Mouse (Mus musculus) kidney, embryonic 16.5 days (tissue): ENCODE measurements around the gene Rpl9-ps1. TPM values are rescaled to one million over a fixed set of nuclear protein-coding genes. Genes with fewer than 3 reads are reported as not detected.

Experiments
- ATAC-seq: fragments of 200-750 bp; cut with Nextera tagmentation; 2 replicates; pipeline ENCODE4 v1.8.0; 2017; ENCODE audit warnings: moderate TSS enrichment; ENCODE audit not compliant: low FRiP score, low TSS enrichment
- H3K27ac ChIP-seq: fragments of 300-500 bp; sonication (generic); 2 replicates; pipeline ENCODE4 v1.5.1; 2014; ENCODE audit warnings: low read length
- H3K27me3 ChIP-seq: fragments of 300-500 bp; sonication (generic); 2 replicates; pipeline ENCODE4 v1.6.1; 2014; ENCODE audit warnings: low read length, control low read depth, mixed read lengths; ENCODE audit not compliant: insufficient read depth
- H3K36me3 ChIP-seq: fragments of 300-500 bp; sonication (generic); 2 replicates; pipeline ENCODE4 v1.6.1; 2014; ENCODE audit warnings: low read length, control low read depth, mixed read lengths; ENCODE audit not compliant: insufficient read depth
- H3K4me1 ChIP-seq: fragments of 300-500 bp; sonication (generic); 2 replicates; pipeline ENCODE4 v1.6.1; 2014; ENCODE audit warnings: low read length, control low read depth, mixed read lengths; ENCODE audit not compliant: insufficient read depth
- H3K4me2 ChIP-seq: fragments of 300-500 bp; sonication (generic); replicated peaks from 2 replicates; pipeline ENCODE4 v1.6.1; 2014; ENCODE audit warnings: low read depth, low read length
- H3K4me3 ChIP-seq: fragments of 300-500 bp; sonication (generic); 2 replicates; pipeline ENCODE4 v1.5.1; 2014; ENCODE audit warnings: mild to moderate bottlenecking, low read length
- H3K9ac ChIP-seq: fragments of 300-500 bp; sonication (generic); replicated peaks from 2 replicates; pipeline ENCODE4 v1.6.1; 2014; ENCODE audit warnings: low read length
- H3K9me3 ChIP-seq: fragments of 300-500 bp; sonication (generic); 2 replicates; pipeline ENCODE4 v1.6.1; 2016; ENCODE audit warnings: low read length, control low read depth
- WGBS: fragments of 180-500 bp; shearing (Covaris S2); extraction: QIAGEN DNeasy Blood & Tissue Kit; methylation state at CpG from one replicate; pipeline ENCODE4 v1.1.7; 2014; 5-methylcytosine and 5-hydroxymethylcytosine counted together
- polyA plus RNA-seq: library from polyadenylated mRNA; unstranded; fragments of >200 nt; fragmentation: Nextera tagmentation; extraction: Ambion mirVana; gene quantifications from 2 replicates; pipeline ENCODE4 v1.2.1, GENCODE M21; 2015

Rpl9-ps1 gene
- polyA plus RNA-seq, 1 experiment from 2014 or later: not detected

DNA sequence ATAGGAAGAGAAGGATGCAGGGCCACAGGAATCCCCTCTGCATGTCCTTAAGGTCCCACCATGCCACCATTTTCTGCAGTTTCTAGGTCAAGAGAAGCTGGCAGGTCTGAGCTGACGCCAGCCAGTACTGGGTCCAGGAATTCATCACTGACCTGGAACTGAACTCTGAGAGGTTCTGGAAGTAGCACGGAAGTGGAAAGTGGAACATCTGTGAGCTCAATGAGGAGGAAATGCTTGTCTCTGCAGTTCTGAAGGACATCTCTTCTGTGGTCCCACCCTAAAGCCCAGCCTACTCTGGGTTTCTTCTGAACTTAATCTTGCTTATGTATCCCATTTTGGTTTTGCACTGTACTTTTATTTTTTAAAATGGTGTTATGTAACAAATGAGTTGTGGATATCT lies 14.4 kb downstream of the Rpl9-ps1 start:
- ATAC-seq: no peak
- WGBS: 69% methylated on average over 2 of the region's 2 CpGs
- Histone ChIP-seq H3K4me1 (no peaks in the 10 kb centered on the region), H3K9me3 (no peaks in the 10 kb centered on the region), H3K27me3 (no peaks in the 10 kb centered on the region), H3K9ac (no peak overlapping the region), H3K36me3 (no peaks in the 10 kb centered on the region), H3K4me2 (no peak overlapping the region), H3K4me3 (no peak overlapping the region), H3K27ac (no peak overlapping the region)

DNA sequence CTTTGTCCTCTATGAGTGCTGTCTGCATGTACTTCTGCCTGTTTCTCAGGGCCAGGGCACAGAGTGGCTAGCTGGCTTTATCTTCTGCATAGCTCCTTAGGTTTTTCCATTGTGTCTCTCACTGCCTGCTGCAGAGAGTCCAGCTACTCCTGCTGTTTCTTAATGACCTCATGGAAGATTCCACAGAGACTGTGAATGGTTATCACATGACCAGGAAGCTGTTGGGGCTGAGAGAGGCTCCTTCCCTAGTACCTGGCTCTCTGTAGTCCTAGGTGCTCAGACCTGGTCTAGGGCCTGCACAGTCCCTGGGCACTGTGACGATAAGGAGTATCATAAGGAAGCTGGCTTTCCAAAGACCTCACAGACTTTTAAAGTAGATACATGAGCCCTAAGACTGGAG lies 14.8 kb downstream of the Rpl9-ps1 start:
- H3K4me3 ChIP-seq: no peak overlapping the region
- ATAC-seq: no peak
- H3K27ac ChIP-seq: no peak overlapping the region
- no peaks in the 10 kb centered on the region for H3K9me3 ChIP-seq
- 90% methylated on average over 1 of the region's 1 CpGs for WGBS
- no peaks in the 10 kb centered on the region for H3K4me1 ChIP-seq
- no peak overlapping the region for H3K4me2 ChIP-seq
- no peak overlapping the region for H3K9ac ChIP-seq
- no peaks in the 10 kb centered on the region for H3K36me3 ChIP-seq
- no peaks in the 10 kb centered on the region for H3K27me3 ChIP-seq

DNA sequence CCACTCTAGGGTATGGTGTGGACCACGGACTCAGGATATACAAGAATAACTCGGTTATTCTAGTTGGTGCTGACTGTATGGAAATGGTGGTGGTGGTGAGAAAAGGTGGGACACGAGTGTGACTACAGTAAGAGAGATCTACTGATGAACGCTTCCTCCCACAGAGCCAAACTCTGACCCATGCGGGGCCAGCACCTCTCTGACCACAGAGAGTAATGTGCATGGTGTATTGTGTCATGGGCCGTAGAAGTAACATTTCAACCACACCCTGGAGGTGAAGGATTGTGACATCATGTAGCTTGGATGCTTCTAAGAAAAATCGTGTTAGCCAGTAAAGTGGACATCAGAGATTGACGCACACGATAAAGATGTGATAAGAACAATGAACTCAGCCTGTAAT lies 16.6 kb downstream of the Rpl9-ps1 start:
- WGBS: 87% methylated on average over 9 of the region's 9 CpGs
- Histone ChIP-seq H3K27me3 (no peaks in the 10 kb centered on the region), H3K36me3 (no peaks in the 10 kb centered on the region), H3K9ac (no peak overlapping the region), H3K9me3 (no peaks in the 10 kb centered on the region), H3K4me3 (no peak overlapping the region), H3K27ac (no peak overlapping the region), H3K4me2 (no peak overlapping the region), H3K4me1 (no peaks in the 10 kb centered on the region)
- no peak for ATAC-seq

DNA sequence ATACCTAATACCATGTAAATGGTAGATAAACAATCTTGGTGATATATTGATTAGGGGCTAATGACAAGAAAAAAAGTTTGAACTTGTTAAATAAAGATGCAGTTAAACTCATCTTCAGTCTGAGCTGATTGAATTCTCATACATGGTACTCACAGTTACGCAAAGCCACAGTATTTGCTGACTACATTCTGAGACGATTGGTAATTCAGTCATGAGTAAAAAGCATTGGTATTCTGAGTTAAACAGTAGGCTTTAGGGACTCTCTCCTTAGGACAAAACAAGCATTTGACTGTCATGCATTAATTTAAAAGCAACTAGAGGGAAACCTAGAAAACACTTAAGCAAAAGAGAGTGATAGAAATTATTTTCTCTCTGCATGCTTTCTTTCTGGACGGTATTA lies 21.8 kb downstream of the Rpl9-ps1 start:
- Histone ChIP-seq H3K9ac (no peak overlapping the region), H3K4me3 (no peak overlapping the region), H3K4me2 (no peak overlapping the region), H3K4me1 (no peaks in the 10 kb centered on the region), H3K27ac (no peak overlapping the region), H3K27me3 (no peaks in the 10 kb centered on the region), H3K9me3 (no peaks in the 10 kb centered on the region), H3K36me3 (no peaks in the 10 kb centered on the region)
- no peak for ATAC-seq
- 90% methylated on average over 3 of the region's 3 CpGs for WGBS

DNA sequence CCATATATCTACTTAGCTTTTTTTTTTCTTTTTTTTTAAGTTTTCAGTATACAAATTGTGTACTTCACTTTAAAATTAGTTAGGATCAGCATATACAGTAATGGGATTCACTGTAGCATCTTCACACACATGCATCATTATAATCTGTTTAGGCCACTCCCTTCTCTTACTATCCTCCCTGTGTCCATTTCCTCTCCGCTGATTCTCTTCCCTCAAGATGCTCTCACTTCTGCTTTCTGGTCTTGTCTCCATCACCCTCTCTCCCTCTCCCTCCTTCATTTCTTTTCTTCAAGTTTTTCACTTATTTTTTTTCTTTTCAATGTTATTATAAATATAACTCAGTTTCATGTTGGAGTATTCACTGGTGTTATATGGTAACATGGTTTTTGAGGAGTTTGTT lies 26.4 kb downstream of the Rpl9-ps1 start:
- Histone ChIP-seq H3K36me3 (no peaks in the 10 kb centered on the region), H3K9me3 (no peaks in the 10 kb centered on the region), H3K4me3 (no peak overlapping the region), H3K27me3 (no peaks in the 10 kb centered on the region), H3K4me2 (no peak overlapping the region), H3K27ac (no peak overlapping the region), H3K9ac (no peak overlapping the region), H3K4me1 (no peaks in the 10 kb centered on the region)
- no peak for ATAC-seq
- WGBS: 93% methylated on average over 1 of the region's 1 CpGs

DNA sequence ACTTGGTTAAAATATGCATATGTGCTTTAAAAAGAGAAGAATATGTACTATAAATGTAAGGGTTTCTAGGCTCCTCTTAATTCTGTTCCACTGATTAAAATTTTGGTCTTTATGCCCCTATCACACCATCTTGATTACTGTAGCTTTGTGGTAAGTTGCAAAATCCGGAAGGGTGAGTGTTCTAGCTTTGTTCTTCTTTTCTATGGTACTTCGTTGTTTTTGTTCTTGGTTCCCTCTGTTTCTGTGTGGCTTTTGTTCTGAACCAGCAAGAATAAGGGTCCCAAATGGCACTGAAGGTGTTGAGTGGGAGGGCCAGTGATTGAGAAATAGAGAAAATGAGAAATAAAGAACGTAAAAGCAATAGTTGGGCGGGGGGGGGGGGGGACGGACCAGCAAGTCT lies 27.2 kb downstream of the Rpl9-ps1 start:
- Histone ChIP-seq H3K9ac (no peak overlapping the region), H3K36me3 (no peaks in the 10 kb centered on the region), H3K4me1 (no peaks in the 10 kb centered on the region), H3K27me3 (no peaks in the 10 kb centered on the region), H3K4me3 (no peak overlapping the region), H3K9me3 (no peaks in the 10 kb centered on the region), H3K27ac (no peak overlapping the region), H3K4me2 (no peak overlapping the region)
- ATAC-seq: no peak
- WGBS: 83% methylated on average over 5 of the region's 5 CpGs

DNA sequence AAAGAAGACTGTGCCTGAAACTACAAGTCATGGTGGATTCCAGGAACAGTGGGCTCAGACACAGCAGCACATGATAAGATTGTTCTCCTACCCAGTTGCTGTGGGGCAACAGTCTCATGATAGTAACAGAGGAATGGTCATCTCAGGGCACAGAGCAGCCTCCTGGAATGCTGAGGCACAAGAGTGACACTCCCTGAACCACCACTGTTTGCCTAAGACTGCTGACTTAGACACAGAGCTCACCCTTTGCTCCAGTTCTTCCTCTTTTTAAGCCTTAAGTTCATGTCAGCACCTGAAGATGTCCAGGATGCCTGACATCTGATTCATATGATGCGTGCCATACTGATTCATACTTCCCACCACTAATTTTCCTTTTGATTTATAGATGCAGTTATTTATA lies 28.8 kb downstream of the Rpl9-ps1 start:
- WGBS: 95% methylated on average over 1 of the region's 1 CpGs
- no peak overlapping the region for H3K4me2 ChIP-seq

DNA sequence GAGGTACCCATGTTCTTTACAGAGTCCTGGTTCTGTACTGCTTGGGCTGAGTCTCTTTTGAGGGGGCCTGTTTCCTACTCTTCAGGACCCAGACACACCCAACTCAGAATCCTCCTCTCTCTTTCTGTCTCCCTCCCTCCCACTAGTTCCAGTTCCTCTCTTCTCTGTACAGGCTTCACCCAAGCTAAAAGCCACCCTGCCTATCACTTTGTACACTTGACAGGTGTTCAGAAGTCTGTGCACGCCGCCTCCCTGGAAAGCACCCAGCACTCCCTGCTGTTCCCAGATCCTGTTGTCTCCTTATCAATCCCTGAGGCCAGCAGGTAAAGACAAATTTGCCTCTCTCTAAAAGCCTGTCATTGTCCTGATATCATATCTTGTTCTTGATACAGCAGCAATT lies 34.5 kb downstream of the Rpl9-ps1 start:
- Histone ChIP-seq H3K9ac (no peak overlapping the region), H3K9me3 (no peaks in the 10 kb centered on the region), H3K4me2 (no peak overlapping the region), H3K27me3 (no peaks in the 10 kb centered on the region), H3K4me3 (no peak overlapping the region), H3K4me1 (no peaks in the 10 kb centered on the region), H3K27ac (no peak overlapping the region), H3K36me3 (no peaks in the 10 kb centered on the region)
- ATAC-seq: no peak
- 79% methylated on average over 2 of the region's 2 CpGs for WGBS

More for the DNA sequence above, 28.8 kb downstream of the Rpl9-ps1 start:
- Histone ChIP-seq H3K36me3 (no peaks in the 10 kb centered on the region), H3K27me3 (no peaks in the 10 kb centered on the region), H3K27ac (no peak overlapping the region), H3K4me1 (no peaks in the 10 kb centered on the region), H3K4me3 (no peak overlapping the region), H3K9me3 (no peaks in the 10 kb centered on the region), H3K9ac (no peak overlapping the region)
- ATAC-seq: no peak

DNA sequence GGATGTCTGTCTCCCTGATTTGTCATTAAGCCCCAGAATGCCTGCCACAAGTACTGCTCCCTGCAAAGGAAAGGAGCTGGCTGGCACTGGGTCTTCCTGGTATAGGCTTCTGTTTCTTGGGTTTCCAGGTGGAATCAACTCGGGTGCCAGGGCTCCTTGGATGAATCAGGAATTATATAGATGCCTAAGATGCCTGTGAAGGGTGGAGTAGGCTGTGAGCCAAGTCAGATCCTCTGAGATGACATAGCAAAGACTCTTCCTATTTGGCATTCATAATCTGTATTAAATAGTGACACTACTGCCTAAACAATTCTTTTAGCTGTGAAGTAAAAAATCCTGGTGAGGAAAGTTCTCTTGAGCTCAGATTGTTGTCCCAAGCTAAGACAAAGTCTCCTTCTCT lies 39.0 kb downstream of the Rpl9-ps1 start:
- ATAC-seq: no peak
- 42% methylated on average over 1 of the region's 1 CpGs for WGBS
- Histone ChIP-seq H3K9me3 (no peaks in the 10 kb centered on the region), H3K27me3 (no peaks in the 10 kb centered on the region), H3K4me1 (no peaks in the 10 kb centered on the region), H3K4me2 (no peak overlapping the region), H3K4me3 (no peak overlapping the region), H3K9ac (no peak overlapping the region), H3K36me3 (no peaks in the 10 kb centered on the region), H3K27ac (no peak overlapping the region)

DNA sequence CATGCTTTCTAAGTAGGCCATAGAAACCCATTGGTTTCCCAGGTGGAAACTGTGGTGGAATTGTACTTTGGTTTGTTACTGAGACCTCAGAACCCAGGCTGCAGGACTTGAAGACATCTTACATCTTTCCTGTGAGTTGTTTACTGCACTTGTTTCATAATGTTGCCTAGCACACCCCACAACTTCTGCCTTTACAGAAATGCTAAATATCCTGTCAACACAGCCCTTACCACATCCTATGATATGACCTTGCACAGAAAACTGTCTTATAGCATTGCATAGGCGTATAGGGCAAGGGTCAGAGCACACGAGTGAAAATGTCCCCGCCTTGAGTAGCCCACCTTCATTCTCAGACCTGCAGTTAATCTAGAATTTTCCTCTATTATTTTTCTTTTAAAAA lies 39.9 kb downstream of the Rpl9-ps1 start:
- ATAC-seq: no peak
- no peak overlapping the region for H3K4me3 ChIP-seq

DNA sequence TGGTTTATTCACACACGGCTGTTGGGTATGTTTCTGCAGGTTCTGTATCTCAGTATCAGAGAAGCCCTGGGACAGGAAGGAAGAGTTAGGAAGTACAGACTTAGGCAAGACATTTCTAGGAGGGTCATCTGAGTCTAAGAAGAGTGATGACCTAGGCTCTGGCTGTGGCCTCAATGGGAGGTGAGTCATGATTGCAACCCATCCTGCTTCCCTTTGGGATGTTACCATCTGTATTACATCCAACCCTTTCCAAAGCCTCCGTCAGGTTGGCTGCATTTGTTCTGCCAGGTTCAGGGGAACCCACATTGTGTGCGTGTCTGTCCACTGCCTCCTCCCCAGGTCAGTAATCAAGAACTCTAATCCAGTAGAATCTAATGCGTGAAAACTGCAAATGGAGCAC lies 40.7 kb downstream of the Rpl9-ps1 start:
- H3K4me3 ChIP-seq: no peak overlapping the region
- 90% methylated on average over 4 of the region's 4 CpGs for WGBS
- H3K27ac ChIP-seq: no peak overlapping the region
- no peak for ATAC-seq
- no peaks in the 10 kb centered on the region for H3K27me3 ChIP-seq
- no peak overlapping the region for H3K9ac ChIP-seq
- H3K4me1 ChIP-seq: no peaks in the 10 kb centered on the region
- no peaks in the 10 kb centered on the region for H3K36me3 ChIP-seq
- H3K9me3 ChIP-seq: no peaks in the 10 kb centered on the region
- H3K4me2 ChIP-seq: no peak overlapping the region

More for the DNA sequence above, 39.9 kb downstream of the Rpl9-ps1 start:
- H3K4me1 ChIP-seq: no peaks in the 10 kb centered on the region
- H3K4me2 ChIP-seq: no peak overlapping the region
- WGBS: 91% methylated on average over 3 of the region's 3 CpGs
- no peak overlapping the region for H3K27ac ChIP-seq
- H3K9ac ChIP-seq: no peak overlapping the region
- H3K36me3 ChIP-seq: no peaks in the 10 kb centered on the region
- no peaks in the 10 kb centered on the region for H3K27me3 ChIP-seq
- H3K9me3 ChIP-seq: no peaks in the 10 kb centered on the region
